Mouse (Mus musculus) hindbrain, embryonic 16.5 days (tissue): ENCODE data around the gene Olfr585. TPM values are rescaled to one million over a fixed set of nuclear protein-coding genes. Genes with fewer than 3 reads are reported as not detected.

Experiments
- ATAC-seq: fragments of 200-750 bp; cut with Nextera tagmentation; 2 replicates; pipeline ENCODE4 v1.8.0; 2017; ENCODE audit warnings: moderate TSS enrichment, moderate library complexity
- H3K27ac ChIP-seq: fragments of 300-500 bp; sonication (generic); 2 replicates; pipeline ENCODE4 v1.5.1; 2014; ENCODE audit warnings: low read depth, mild to moderate bottlenecking, control low read depth, low read length, moderate library complexity
- H3K27me3 ChIP-seq: fragments of 300-500 bp; sonication (generic); replicated peaks from 2 replicates; pipeline ENCODE4 v1.6.1; 2014; ENCODE audit warnings: low read length; ENCODE audit not compliant: control insufficient read depth, insufficient read depth
- H3K36me3 ChIP-seq: fragments of 300-500 bp; sonication (generic); 2 replicates; pipeline ENCODE4 v1.6.1; 2014; ENCODE audit warnings: mild to moderate bottlenecking, low read length, moderate library complexity, mixed read lengths; ENCODE audit not compliant: control insufficient read depth, insufficient read depth
- H3K4me1 ChIP-seq: fragments of 300-500 bp; sonication (generic); 2 replicates; pipeline ENCODE4 v1.6.1; 2014; ENCODE audit warnings: low read depth, low read length; ENCODE audit not compliant: control insufficient read depth, insufficient read depth
- H3K4me2 ChIP-seq: fragments of 300-500 bp; sonication (generic); 2 replicates; pipeline ENCODE4 v1.6.1; 2014; ENCODE audit warnings: mild to moderate bottlenecking, low read length, control low read depth, moderate library complexity
- H3K4me3 ChIP-seq: fragments of 300-500 bp; sonication (generic); 2 replicates; pipeline ENCODE4 v1.5.1; 2014; ENCODE audit warnings: mild to moderate bottlenecking, low read length, control low read depth, moderate library complexity
- H3K9ac ChIP-seq: fragments of 300-500 bp; sonication (generic); 2 replicates; pipeline ENCODE4 v1.6.1; 2014; ENCODE audit warnings: low read depth, mild to moderate bottlenecking, control low read depth, low read length, moderate library complexity
- H3K9me3 ChIP-seq: fragments of 300-500 bp; sonication (generic); 2 replicates; pipeline ENCODE4 v1.6.1; 2014; ENCODE audit warnings: mild to moderate bottlenecking, low read length, moderate library complexity; ENCODE audit not compliant: control insufficient read depth
- WGBS: fragments of 180-500 bp; shearing (Covaris S2); extraction: QIAGEN DNeasy Blood & Tissue Kit; methylation state at CpG from one replicate; pipeline ENCODE4 v1.1.7; 2014; 5-methylcytosine and 5-hydroxymethylcytosine counted together
- polyA plus RNA-seq: library from polyadenylated mRNA; unstranded; fragments of >200 nt; fragmentation: Nextera tagmentation; extraction: Ambion mirVana; gene quantifications from 2 replicates; pipeline ENCODE4 v1.2.1, GENCODE M21; 2015

Olfr585 gene
- polyA plus RNA-seq: not detected in 2 replicates

DNA sequence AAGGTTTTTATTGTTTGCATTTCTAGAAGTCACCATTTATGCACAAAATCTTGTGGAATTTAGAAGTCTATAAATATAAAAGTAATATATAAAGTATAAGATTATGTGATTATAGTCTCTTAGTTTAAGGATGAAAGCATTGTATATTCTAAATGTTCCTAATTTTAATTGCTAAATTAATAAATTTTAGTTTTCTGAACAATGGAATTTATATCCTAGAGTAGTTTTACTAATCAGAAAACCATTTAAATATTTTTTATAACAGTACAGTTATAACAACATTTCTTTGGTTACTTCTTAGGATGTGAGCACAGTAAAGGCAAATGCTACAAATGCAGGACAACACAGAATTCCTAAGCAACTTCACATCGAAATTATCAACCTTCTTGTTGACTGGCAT lies at the start of gene Olfr585:
TSS of gene Olfr585 (plus strand) at position 301 of the 400 bp plus-strand sequence.
- Histone ChIP-seq H3K4me2 (no peak within 1 kb of the TSS), H3K27me3 (no peaks in the 10 kb centered on the region), H3K36me3 (no peaks in the 10 kb centered on the region), H3K4me1 (no peaks in the 10 kb centered on the region), H3K9ac (no peak within 1 kb of the TSS), H3K9me3 (no peaks in the 10 kb centered on the region), H3K4me3 (no peak within 1 kb of the TSS), H3K27ac (no peak within 1 kb of the TSS)
- no peak for ATAC-seq
- 89% methylated on average over 1 of the region's 1 CpGs for WGBS

GRCm38 (mm10) chr7:103051000-103051399 lies 46.5 kb upstream of the Olfr585 start, which contains the start of gene Olfr583:
Gene Olfr583 (plus strand): TSS chr7:103051300.
- ATAC-seq: no peak
- H3K27me3 ChIP-seq: no peaks in the 10 kb centered on the region
- no peaks in the 10 kb centered on the region for H3K9me3 ChIP-seq
- no peak within 1 kb of the TSS for H3K9ac ChIP-seq
- no peak within 1 kb of the TSS for H3K27ac ChIP-seq
- no peaks in the 10 kb centered on the region for H3K4me1 ChIP-seq
- WGBS: 88% methylated on average over 1 of the region's 1 CpGs
- no peak within 1 kb of the TSS for H3K4me2 ChIP-seq
- H3K36me3 ChIP-seq: no peaks in the 10 kb centered on the region
- H3K4me3 ChIP-seq: no peak within 1 kb of the TSS

DNA sequence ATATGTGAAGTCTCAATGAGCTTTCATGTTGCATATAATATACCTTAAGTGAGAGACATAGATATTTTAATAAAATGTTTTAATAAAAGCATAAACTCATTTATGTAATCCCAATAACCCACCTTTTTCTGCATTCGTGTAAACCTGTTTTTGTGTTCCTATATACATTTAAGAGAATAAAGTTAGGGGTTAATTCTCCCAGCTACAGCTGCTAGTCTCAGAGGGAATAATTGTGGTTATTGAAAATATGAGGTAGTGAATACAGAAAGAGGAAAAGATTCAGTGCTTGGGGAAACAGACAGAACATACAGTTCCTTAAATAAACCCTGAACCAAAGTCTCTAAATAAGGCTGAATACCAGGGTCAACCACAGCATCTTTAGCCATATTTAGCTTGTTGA lies 15.9 kb upstream of the Olfr585 start, which contains the start of gene Olfr584:
TSS of gene Olfr584 (plus strand) at position 301 of the 400 bp plus-strand sequence.
- H3K9me3 ChIP-seq: peaks cover 12% of the 10 kb centered on the region
- ATAC-seq: no peak
- no peak within 1 kb of the TSS for H3K4me2 ChIP-seq
- no peak within 1 kb of the TSS for H3K4me3 ChIP-seq
- WGBS: 80% methylated on average over 1 of the region's 1 CpGs
- no peak within 1 kb of the TSS for H3K27ac ChIP-seq
- H3K27me3 ChIP-seq: no peaks in the 10 kb centered on the region
- no peaks in the 10 kb centered on the region for H3K4me1 ChIP-seq
- H3K9ac ChIP-seq: no peak within 1 kb of the TSS
- no peaks in the 10 kb centered on the region for H3K36me3 ChIP-seq

GRCm38 (mm10) chr7:103119406-103119805 lies 21.9 kb downstream of the Olfr585 start:
- WGBS: 57% methylated on average over 3 of the region's 3 CpGs
- Histone ChIP-seq H3K4me3 (no peak overlapping the region), H3K27me3 (no peaks in the 10 kb centered on the region), H3K4me1 (no peaks in the 10 kb centered on the region), H3K9me3 (no peaks in the 10 kb centered on the region), H3K36me3 (no peaks in the 10 kb centered on the region), H3K9ac (no peak overlapping the region), H3K4me2 (no peak overlapping the region), H3K27ac (no peak overlapping the region)
- no peak for ATAC-seq

DNA sequence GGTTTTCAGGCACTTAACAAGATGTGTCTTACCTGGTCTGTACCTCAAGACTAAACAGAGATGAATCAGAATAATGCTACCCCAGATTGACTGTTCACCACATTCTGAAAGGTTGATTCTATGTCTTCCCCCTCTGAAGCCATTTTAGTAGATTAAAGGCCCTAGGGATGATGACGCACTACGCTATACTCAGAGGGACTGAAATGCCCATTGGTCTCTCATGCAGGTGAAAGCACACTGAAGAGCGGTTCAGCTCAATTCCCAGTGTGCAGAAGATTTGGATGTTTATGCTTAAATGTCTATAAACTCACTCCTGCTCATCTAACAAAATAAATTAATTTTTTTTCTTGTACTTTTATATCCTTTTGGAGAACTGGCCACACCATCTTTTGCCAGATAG lies 28.0 kb downstream of the Olfr585 start, which contains the start of gene Olfr586:
TSS of gene Olfr586 (minus strand) at position 101 of the 400 bp plus-strand sequence.
- no peak within 1 kb of the TSS for H3K27ac ChIP-seq
- ATAC-seq: no peak
- H3K4me1 ChIP-seq: no peaks in the 10 kb centered on the region
- 94% methylated on average over 3 of the region's 3 CpGs for WGBS
- no peaks in the 10 kb centered on the region for H3K27me3 ChIP-seq
- no peak within 1 kb of the TSS for H3K4me3 ChIP-seq
- no peaks in the 10 kb centered on the region for H3K9me3 ChIP-seq
- H3K36me3 ChIP-seq: no peaks in the 10 kb centered on the region
- no peak within 1 kb of the TSS for H3K9ac ChIP-seq
- H3K4me2 ChIP-seq: no peak within 1 kb of the TSS

- no peak within 1 kb of the TSS for H3K4me2 ChIP-seq
These were observed 43.1 kb downstream of the Olfr585 start, which contains the start of gene Olfr588-ps1 for GRCm38 (mm10) chr7:103140579-103140978. Gene Olfr588-ps1 (plus strand): TSS chr7:103140879.

More at GRCm38 (mm10) chr7:103140579-103140978, 43.1 kb downstream of the Olfr585 start, which contains the start of gene Olfr588-ps1:
- 81% methylated on average over 1 of the region's 1 CpGs for WGBS
- no peaks in the 10 kb centered on the region for H3K4me1 ChIP-seq
- no peak for ATAC-seq
- no peak within 1 kb of the TSS for H3K27ac ChIP-seq
- no peaks in the 10 kb centered on the region for H3K9me3 ChIP-seq
- no peak within 1 kb of the TSS for H3K4me3 ChIP-seq
- no peaks in the 10 kb centered on the region for H3K27me3 ChIP-seq
- no peaks in the 10 kb centered on the region for H3K36me3 ChIP-seq
- H3K9ac ChIP-seq: no peak within 1 kb of the TSS

Other genes starting within 250 kb of the Olfr585 start
- not detected in 2 replicates for gene Olfr566, start 239.0 kb upstream of the Olfr585 start, polyA plus RNA-seq
- not detected in 2 replicates for gene Olfr568, start 220.6 kb upstream of the Olfr585 start, polyA plus RNA-seq
- gene Olfr569, start 206.8 kb upstream of the Olfr585 start, polyA plus RNA-seq: not detected in 2 replicates
- gene Olfr570, start 203.1 kb upstream of the Olfr585 start, polyA plus RNA-seq: 0.15 and 0.40 TPM in 2 replicates
- not detected in 2 replicates for gene Olfr571, start 180.2 kb upstream of the Olfr585 start, polyA plus RNA-seq
- not detected in 2 replicates for gene Olfr572, start 173.3 kb upstream of the Olfr585 start, polyA plus RNA-seq
- gene Olfr573-ps1, start 155.1 kb upstream of the Olfr585 start, polyA plus RNA-seq: not detected in 2 replicates
- gene Olfr574, start 149.3 kb upstream of the Olfr585 start, polyA plus RNA-seq: 0.25 TPM in 1 of 2 replicates, not detected in the other
- gene Olfr575, start 138.9 kb upstream of the Olfr585 start, polyA plus RNA-seq: not detected in 2 replicates
- gene Olfr576, start 135.1 kb upstream of the Olfr585 start, polyA plus RNA-seq: not detected in 2 replicates
- not detected in 2 replicates for gene Olfr577, start 121.8 kb upstream of the Olfr585 start, polyA plus RNA-seq
- gene Olfr578, start 108.4 kb upstream of the Olfr585 start, polyA plus RNA-seq: not detected in 2 replicates
- not detected in 2 replicates for gene Olfr582, start 59.7 kb upstream of the Olfr585 start, polyA plus RNA-seq
- gene Olfr583, start 46.4 kb upstream of the Olfr585 start, polyA plus RNA-seq: not detected in 2 replicates
- not detected in 2 replicates for gene Olfr584, start 15.8 kb upstream of the Olfr585 start, polyA plus RNA-seq
- not detected in 2 replicates for gene Olfr586, start 27.9 kb downstream of the Olfr585 start, polyA plus RNA-seq
- gene Olfr588-ps1, start 43.2 kb downstream of the Olfr585 start, polyA plus RNA-seq: not detected in 2 replicates
- gene Olfr589, start 58.6 kb downstream of the Olfr585 start, polyA plus RNA-seq: not detected in 2 replicates
- not detected in 2 replicates for gene Olfr591, start 80.6 kb downstream of the Olfr585 start, polyA plus RNA-seq
- gene Olfr592, start 87.1 kb downstream of the Olfr585 start, polyA plus RNA-seq: not detected in 2 replicates
- not detected in 2 replicates for gene Olfr593, start 114.1 kb downstream of the Olfr585 start, polyA plus RNA-seq
- gene Olfr594, start 119.3 kb downstream of the Olfr585 start, polyA plus RNA-seq: not detected in 2 replicates
- gene Usp17ld, start 154.8 kb downstream of the Olfr585 start, polyA plus RNA-seq: not detected in 2 replicates
- gene Olfr596, start 207.9 kb downstream of the Olfr585 start, polyA plus RNA-seq: not detected in 2 replicates
- gene Olfr597, start 218.6 kb downstream of the Olfr585 start, polyA plus RNA-seq: not detected in 2 replicates
- not detected in 2 replicates for gene Olfr598, start 225.8 kb downstream of the Olfr585 start, polyA plus RNA-seq
- not detected in 2 replicates for gene Olfr599, start 238.2 kb downstream of the Olfr585 start, polyA plus RNA-seq